Mouse (Mus musculus) layer of hippocampus, postnatal 25 days (tissue): ENCODE results near the gene Plscr4. TPM values are rescaled to one million over a fixed set of nuclear protein-coding genes. Genes with fewer than 3 reads are reported as not detected.

Experiments
- DNase-seq, 2 experiments: peaks; one replicate each; pipeline ENCODE4 v3.0.0; 2022; ENCODE audit warnings: mixed read lengths in 2 of 2, low spot score in 1 of 2; ENCODE audit errors: extremely low spot score in 1 of 2
- total RNA-seq, 2 experiments: library from RNA; stranded (reverse); gene quantifications; 2 replicates each; pipeline ENCODE4 v1.2.3; 2021

Plscr4 gene
- total RNA-seq, 2 experiments from 2014 or later, result 2.4 TPM

- DNase-seq, result no peak
Measured at GRCm38 (mm10) chr9:92504256-92504655, 47.1 kb downstream of the Plscr4 start.

- DNase-seq, result no peak
Measured at GRCm38 (mm10) chr9:92504889-92505288, 47.7 kb downstream of the Plscr4 start.

GRCm38 (mm10) chr9:92511696-92512095, 54.5 kb downstream of the Plscr4 start:
- no peak for DNase-seq

GRCm38 (mm10) chr9:92517036-92517435, 59.9 kb downstream of the Plscr4 start:
- DNase-seq, result no peak

- no peak for DNase-seq
Measured at GRCm38 (mm10) chr9:92520751-92521150, 63.6 kb downstream of the Plscr4 start.

GRCm38 (mm10) chr9:92524506-92524905, 67.3 kb downstream of the Plscr4 start:
- DNase-seq, result no peak

GRCm38 (mm10) chr9:92530055-92530454, 72.9 kb downstream of the Plscr4 start:
- no peak for DNase-seq

GRCm38 (mm10) chr9:92537735-92538134, 80.6 kb downstream of the Plscr4 start:
- no peak for DNase-seq

GRCm38 (mm10) chr9:92538216-92538615, 81.0 kb downstream of the Plscr4 start:
- DNase-seq, result no peak

Other genes with a start within 250 kb of the Plscr4 start
- 1 to 10 TPM; 1.4 to 1.5 TPM for gene Plscr1, start 207.6 kb upstream of the Plscr4 start, total RNA-seq
- gene Plscr2, start 181.8 kb upstream of the Plscr4 start, total RNA-seq, result 1 to 10 TPM; 1.6 to 2.5 TPM
- gene 1700057G04Rik, start 148.0 kb upstream of the Plscr4 start, total RNA-seq, result not detected
- gene Plod2, start 84.8 kb downstream of the Plscr4 start, total RNA-seq, result 1 to 10 TPM; 6.4 to 8.3 TPM